Mouse (Mus musculus) kidney, adult 8-10 months (tissue): Measurements from ENCODE around the gene Usp19.

ENCODE experiments used
- DNase-seq, 2 experiments: peaks; one replicate each; pipeline ENCODE4 v3.0.0; 2022

The Usp19 gene

DNA sequence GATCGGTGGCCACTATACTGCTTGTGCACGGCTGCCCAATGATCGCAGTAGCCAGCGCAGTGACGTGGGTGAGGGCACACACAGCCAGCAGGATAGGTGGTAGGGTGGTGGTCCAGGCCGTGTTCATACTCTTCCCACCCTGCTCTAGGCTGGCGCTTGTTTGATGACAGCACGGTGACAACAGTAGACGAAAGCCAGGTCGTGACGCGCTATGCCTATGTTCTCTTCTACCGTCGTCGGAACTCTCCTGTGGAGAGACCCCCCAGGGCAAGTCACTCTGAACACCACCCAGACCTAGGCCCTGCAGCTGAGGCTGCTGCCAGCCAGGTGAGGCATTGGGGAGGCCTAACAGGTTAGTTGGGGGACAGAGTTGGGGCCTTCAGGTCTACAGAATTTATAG, 9.5 kb downstream of the Usp19 start:
- DNase-seq: no peak

DNA sequence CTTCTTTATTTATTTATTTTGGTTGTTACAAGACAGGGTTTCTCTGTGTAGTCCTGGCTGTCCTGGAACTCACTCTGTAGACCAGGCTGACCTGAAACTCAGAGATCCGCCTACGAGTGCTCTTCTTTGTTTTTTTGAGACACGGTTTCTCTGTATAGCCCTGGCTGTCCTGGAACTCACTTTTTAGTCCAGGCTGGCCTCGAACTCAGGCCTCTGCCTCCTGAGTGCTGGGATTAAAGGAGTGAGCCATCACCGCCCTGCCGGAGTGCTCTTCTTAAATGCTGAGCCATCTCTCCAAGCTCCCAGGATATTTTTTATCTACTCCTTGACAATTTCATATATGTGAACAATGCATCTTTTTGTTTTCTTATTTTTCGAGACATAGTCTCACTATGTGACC, 16.5 kb downstream of the Usp19 start:
- DNase-seq: no peak

DNA sequence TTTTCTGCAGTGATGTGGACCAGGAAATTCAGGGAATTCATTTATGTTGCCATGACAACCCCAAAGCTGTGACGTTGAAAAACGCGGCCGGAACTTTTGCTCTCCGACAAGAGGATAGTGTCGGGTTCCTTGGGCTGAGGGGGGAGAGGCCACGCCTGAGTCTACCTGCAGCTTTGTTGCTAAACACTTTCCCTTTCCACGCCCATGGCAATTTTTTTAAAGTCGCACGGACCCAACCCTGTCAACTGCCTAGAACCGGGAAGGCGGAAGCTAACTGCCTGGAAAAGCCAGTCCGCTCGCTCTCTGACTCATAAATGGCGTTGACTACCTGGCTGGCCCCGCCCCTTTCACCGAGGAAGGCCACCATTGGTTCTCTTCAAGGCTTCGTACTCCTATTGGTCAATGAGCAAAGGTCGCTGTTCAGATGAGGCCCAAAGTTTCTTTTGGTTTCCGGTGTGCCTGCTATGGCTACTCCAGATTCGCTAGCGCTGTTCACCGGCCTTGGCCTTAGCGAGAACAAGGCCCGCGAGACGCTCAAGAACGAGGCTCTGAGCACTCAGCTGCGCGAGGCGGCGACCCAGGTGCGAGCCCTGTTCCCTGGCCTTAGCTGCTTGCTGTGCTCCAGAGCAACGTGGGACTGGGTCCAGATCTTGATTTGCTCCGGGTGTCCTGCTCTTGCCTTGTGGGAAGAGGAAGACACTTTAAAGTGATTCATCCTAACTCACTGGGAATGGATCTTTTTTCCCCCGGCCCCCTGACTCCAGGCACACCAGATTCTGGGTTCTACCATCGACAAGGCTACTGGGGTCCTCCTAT, 17.4 kb downstream of the Usp19 start, which contains the start of gene Qars:
TSS of gene Qars (plus strand) at position 88 of the 816 bp plus-strand sequence.
- peak; percentile 98 for DNase-seq

DNA sequence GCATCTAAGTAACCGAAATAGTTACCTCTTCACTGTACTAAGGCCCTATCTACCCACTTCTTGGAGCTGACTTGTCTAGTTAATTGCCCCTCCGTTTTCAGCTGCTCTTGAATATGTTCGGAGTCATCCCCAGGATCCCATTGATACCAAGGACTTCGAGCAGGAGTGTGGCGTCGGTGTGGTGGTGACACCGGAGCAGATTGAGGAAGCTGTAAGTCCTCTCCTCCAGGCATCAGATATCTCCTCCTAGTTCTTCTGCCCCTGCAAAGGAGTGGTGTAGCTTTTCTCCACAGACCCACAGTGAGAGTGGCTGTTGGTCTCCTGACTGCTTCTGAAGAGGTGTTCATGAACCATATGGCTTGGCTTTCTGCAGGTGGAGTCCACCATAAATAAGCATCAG, 18.4 kb downstream of the Usp19 start:
- no peak for DNase-seq

DNA sequence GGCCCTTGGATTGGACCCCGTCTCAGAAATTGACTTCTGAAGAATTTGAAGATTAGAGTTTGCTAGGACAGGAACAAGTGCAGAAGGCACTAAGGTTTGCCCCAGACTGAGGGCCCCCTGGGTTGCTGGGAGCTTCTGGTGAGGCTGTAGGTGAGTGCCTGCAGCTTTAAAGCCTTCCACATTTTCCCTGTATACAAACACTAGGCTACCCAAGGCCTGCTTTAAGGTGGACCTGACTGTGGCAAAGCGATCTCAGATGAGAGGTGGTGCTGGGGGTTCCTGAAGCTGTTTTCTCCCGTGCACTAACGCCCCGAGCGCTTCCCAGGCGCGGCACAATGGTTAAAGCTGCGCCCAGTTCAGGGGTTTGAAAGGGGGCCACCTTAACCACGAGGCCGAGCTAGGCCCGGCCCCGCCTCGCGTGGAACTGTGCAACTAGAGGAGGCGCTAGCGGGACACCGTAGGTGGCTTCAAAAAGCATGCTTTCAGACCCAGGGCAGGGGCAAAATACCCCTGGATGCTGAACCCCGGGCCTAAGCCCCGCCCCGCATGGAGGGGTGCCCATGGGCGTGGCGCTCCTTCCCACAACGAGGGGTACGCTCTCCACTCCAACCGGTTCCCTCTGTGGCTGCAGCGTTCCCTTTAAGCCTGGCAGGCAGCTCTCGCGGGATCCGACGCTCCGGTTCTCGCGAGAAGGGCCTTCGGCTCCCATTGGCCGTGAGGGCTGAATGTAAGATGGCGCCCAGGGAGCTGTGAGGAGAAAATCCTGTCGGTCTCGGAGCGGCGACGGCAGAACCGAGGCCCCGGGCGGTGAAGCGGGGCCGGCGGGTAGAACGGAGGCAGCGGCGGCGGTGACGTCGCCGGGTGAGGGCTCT, 26.2 kb downstream of the Usp19 start, which contains the start of gene Qrich1:
TSS of gene Qrich1 (plus strand) at position 427 of the 872 bp plus-strand sequence.
- DNase-seq: peak; percentile 95 to 96

DNA sequence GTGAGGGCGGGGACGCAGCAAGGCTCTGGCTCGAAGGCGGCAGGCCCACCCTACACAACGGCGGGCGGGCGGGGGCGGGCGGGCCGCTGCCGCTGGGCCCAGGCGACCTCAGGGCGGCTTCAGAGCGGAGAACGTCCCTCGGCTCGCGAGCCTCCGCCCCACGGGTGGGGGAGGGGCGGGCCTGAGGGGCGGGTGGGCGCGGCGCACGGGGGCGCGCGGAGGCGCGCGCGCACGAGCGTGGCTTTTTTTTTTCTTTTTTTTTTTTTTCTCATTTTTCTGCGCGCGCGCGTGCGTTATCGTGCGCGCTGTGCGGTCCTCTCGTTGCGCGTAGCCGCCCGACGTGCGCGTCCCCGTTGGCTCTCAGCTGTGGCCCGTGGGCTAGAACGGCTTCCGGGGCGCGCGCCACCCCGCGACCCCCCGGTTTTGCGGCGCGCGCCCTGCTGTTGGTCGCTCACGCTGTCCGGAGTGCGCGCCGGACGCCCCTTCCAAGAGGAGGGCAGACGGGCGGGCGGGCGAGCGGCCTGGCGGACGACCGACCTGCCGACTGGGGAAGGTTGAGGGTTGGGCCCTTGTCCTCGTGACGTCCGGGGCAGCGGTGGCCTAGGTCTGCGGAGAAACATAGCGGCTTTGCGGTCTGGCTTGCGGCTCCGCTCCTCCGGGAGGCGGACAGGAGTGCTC, 27.0 kb downstream of the Usp19 start:
- peak; percentile 72 to 76 for DNase-seq

DNA sequence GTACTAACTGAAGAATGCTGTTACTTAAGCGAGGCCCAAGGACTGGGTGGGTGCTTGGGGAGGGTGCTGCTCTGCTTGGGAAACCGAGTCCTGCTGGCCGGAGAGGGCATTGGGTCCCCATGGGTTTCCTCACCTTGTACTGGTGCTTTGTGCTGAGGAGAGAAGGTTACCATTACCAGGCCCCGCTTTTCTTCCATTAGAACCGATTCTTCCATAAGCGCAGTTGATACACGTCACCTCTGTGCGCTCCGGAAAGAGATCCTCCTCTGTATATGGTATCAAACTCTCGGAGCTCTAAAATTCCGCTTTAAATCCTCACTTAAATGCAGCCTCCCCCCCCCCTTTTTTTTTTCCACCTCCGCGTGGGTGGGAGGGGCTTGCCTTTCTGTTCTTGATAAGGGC, 27.5 kb downstream of the Usp19 start:
- no peak for DNase-seq

DNA sequence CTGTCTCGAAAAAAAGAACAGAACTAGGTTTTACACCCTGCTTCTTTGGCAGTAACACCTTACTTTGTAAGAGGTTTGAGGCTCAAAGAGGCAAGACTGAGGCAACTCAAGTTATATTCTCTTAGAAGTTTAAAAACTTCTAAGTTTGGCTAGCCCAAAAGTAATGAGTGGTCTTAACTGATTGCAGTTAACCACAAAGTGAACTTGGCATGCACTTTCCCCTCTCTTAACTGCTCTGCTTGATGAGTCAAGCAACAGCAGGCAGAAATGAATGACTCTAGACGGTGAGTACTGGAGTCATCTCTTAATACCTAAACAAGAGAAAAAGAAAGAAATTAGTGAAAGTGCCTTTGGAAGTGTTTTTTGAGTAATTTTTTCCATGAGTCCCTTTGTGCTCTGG, 31.2 kb downstream of the Usp19 start:
- no peak for DNase-seq

DNA sequence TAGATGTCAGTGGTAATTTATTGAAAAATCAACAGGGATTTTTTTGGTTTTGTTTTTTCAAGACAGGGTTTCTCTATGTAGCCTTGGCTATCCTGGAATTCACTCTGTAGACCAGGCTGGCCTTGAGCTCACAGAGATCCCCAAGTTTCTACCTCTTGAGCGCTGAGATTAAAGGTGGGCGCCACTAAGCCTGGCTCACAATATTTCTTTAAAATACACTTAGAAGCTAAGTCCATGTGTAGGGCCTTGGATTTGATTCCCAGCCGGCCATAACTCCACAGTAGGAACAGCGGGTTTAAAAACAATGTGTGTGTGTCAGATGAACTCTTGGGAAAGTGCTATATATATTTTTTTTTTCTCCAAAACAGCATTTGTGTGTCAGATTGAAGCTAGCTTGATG, 32.9 kb downstream of the Usp19 start:
- DNase-seq: no peak

DNA sequence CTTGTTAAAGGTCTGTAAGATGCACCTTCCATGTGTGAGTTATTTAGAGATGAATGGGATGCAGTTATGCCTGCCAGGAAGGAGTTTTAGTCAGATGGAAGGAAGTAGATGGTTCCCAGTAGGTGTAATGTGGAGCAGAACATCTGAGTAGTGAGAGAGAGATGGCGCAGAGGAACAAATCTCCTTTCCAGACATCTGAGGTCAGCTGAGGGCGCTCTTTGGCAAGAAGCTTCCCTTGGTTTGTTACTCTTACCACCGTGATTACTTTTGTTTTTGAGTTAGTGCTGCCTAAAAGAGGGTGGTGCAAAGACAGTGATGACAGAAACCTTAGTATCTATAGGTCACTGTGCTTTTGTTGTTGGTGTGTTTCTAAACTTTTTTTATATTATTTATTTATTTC, 35.0 kb downstream of the Usp19 start:
- DNase-seq: no peak

DNA sequence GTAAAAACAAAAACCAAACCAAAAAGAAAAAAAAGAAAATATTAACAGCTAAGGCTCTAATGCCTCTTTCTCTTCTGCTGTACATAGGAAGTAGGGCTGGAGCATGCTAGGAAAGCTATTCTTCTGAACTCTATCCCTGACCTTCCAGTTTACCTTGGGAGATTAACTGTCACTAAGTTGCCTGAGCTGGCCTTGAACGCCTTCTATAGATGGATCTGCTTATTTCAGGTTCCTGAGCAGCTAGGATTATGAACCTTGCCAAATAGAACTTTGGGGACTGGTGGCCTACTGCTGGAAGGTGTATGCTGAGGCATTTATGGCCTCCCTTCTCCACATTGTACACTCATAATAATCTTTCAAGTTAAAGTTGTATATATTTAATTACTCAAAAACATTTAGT, 40.6 kb downstream of the Usp19 start:
- no peak for DNase-seq

DNA sequence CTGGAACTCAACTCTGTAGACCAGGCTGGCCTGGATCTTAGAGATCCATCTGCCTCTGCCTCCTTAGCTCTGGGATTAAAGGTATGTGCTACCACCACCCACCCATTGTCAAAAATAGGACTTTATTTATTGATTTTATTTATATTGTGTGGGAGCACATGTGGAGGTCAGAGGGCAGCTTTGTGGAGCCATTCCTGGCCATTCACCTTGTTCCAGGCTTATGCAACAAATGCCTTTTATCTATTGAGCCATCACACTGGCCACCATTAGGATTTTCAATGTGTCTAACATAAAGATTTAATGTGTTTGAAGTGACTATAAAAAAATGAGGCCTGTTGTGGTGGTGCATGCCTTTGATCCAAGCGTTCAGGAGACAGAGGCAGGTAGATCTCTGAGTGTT, 41.1 kb downstream of the Usp19 start:
- no peak for DNase-seq

DNA sequence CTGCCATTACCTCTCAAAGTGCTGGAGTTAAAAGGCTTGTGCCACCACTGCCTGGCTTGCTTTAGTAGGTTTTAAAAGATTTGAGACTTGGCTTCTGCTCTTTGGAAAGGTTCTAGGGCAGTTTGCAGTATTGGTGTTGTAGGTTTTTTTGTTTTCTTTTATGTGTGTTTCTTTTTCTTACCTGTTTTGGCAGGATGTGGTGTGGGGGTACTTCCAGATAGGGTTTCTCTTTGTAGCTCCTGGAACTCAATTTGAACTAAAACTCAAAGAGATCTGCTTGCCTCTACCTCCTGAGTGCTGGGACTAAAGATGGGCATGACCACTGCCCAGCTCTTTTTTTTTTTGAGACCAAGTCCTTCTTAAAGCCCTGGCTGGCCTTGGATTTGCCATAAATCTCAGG, 50.4 kb downstream of the Usp19 start:
- DNase-seq: no peak

DNA sequence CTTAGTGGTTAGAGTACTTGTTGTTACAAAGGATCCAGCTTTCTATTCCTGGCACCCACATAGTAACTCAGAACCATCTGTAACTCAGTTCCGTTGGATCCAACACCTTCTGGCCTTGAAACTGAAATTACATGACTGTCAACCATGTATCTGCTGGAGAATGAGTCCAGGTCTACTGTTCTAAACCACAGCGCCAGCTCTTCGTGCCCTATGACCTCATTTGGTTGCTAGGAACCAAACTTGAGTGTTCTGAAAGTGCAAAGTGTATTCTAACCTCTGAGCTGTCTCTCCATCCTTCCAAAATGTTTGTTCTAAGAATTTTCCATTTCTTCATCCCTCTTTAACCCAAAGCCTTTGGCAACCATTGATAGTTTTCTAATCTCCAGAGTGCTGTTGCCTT, 55.6 kb downstream of the Usp19 start:
- no peak for DNase-seq

DNA sequence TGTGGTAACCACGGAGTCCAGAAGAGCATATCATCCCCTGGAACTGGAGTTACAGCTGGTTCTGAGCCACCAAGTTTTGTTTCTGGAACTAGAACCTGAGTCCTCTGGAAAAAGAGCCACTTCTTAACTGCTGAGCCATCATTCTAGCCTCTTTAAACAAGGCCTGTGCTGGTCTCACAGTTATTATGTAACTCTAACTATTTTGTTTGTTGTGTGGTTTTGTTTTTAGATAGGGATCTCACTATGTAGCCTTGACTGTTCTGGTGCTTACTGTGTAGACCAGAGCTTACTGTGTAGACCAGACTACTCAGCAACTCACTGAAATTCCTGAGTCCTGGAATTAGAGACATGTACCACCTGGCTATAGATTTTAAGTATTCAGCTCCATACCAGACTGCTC, 56.5 kb downstream of the Usp19 start:
- DNase-seq: no peak
